Mouse (Mus musculus): ENCODE results near the gene Ak1.

- TF ChIP-seq CTCF (IDR thresholded peaks at IDR 0.05; ENCODE audit: borderline replicate concordance, insufficient read depth, low read depth, low read length), result no peak
- no peak for TF ChIP-seq POLR2A (IDR thresholded peaks at IDR 0.05; ENCODE audit: borderline replicate concordance, insufficient read depth, low read length)
These were observed 56.1 kb downstream of the Ak1 start for GRCm38 (mm10) chr2:32677683-32678082.
